Mouse (Mus musculus): Measurements from ENCODE around the gene Tnfaip2.

Gene Tnfaip2

DNA sequence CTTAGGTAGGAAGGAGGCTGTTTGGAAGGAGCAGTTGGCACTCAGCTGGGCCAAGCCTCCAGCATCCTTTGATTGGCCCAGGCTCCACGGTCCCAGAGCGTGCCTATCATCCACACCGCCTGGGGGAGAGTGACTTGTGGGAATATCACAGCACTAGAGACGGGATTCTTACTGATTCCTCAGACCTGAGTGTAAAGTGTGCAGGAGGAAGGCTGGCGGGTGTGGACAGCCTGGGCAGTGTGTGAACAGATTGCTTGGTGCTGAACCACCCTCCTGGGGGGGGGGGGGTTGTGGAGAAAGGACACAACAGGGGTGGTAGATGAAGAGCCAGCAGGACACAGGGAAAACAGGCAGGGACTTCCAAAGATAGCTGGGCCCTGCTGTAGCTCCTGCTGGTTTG lies 4.5 kb downstream of the Tnfaip2 start:
- DNase-seq = no peak

DNA sequence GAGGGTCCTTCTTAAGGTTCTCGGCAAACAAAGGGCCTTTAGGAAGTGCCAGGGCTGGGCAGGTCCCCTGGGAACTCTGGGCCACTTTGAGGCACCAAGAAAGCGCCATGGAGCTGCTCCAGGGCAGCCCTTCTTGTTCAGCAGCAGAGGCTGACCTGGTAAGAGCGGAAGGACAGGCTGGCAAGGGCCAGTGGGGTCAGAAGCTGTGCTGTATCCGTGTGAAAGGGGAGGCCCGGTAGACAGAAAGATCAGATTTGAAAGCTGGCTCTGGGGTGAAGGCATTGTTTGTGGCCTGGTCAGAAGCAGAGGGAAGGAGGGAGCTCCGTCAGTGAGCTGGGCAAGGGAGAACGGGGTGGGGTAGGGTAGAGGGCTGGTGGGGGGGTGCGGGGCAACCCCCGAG lies 5.1 kb downstream of the Tnfaip2 start:
- no peak for DNase-seq

DNA sequence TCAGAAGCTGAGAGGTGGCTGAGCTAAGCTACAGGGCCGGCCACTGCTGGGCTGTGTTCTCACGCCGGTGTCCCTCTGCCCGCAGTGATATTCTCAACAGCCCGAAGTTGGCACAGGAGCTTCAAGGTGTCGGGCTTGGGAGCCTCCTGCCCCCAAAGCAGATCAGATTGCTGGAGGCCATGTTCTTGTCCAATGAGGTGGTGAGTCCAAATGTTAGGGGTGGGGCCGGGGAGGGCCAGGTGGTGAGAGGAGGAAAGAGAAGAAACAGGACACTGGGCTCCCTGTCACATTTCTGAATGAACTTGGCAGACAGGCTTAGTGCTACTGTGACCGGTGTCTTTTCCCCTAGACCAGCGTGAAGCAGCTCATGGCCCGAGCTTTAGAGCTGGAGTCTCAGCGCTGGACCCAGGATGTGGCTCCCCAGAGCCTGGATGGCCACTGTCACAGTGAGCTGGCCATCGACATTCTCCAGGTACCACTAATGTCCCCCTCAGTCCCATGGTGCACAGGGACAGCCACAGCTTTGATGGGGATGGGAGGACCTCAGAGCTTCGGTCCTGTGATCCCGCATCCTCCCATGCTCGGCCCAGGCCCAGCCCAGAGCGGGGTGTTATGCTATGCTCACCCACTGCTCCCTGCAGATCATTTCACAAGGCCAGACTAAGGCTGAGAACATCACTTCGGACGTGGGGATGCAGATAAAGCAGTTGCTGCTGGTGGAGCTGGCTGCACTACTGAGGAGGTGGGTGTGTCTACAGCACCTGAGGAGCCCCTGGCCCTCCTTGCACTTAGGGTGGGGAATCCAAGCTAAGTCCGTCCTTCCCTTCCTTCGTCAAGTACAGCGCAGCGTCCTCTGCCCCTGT lies 5.9 kb downstream of the Tnfaip2 start:
- DNase-seq = no peak

DNA sequence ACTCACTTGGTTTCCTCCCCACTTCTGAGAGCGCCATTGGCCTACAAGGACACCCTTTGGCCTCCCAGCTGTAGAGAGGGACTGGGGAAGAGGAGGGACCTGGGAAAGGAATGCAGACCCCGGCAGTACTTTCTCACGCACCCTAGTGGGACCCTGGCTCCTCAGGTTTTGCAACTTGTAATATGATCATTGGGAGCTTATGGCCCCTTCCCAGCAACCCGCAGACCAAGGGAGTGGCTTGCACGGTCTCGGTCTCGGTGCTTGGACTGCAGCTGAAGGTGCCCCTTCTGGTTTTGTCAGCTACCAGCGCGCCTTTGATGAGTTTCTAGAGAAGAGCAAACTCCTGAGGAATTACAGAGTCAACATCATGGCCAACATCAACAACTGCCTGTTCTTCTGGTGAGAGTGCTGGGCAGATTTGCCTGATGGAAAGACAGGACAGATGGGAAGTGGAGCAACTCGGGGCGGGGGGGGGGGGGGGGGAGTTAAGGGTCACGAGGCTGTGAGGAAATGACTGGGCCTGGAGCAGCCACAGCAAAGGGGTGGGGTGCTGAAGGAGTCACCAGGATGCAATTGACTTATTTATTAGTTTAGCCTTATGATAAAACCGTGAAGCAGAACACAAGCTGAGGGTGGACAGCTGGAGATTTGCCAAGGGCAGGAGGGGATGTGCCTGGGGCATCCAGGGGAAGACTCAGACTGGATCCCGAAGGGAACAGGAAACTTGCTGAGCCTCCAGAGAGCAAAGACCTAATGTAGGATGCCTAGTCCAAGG lies 6.8 kb downstream of the Tnfaip2 start:
- DNase-seq = no peak

DNA sequence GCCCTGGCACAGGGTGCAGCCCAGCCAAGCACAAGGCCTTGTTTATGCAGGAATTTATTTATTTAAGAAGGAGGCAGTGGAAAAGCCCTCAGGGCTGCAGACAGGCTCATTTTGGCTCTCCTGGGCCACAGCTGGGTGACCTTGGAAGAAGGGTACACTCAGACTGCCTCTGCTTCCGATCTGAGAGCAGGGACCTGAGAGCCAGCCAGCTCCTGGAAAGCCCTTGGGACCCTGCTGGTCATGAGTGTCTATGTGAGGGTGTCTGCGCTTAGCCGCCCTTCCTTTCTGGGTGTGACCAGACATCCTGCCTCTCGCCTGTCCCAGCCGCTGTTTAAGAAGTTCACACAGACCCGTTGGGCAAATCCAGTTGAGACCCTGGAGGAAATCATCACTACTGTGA lies 8.1 kb downstream of the Tnfaip2 start:
- no peak for DNase-seq

DNA sequence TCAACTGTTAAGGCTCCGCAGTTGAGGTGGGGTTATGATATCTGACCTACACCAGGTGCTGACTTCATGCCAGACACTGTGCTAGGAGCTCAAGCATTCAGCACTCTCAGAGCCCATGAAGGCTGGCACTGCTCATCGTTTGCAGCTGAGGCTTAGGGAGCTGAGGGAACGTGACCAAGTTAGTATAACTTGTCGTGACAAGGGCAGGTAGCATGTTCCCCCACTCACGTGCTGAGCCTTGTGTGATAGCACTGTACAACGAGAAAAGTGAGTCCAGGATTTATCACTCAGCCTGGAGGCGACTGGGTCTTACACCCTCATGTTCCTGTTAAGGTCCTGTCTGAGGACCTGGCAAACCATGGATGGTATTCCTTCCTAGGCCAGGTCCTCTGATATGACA lies 9.3 kb downstream of the Tnfaip2 start:
- DNase-seq = no peak

DNA sequence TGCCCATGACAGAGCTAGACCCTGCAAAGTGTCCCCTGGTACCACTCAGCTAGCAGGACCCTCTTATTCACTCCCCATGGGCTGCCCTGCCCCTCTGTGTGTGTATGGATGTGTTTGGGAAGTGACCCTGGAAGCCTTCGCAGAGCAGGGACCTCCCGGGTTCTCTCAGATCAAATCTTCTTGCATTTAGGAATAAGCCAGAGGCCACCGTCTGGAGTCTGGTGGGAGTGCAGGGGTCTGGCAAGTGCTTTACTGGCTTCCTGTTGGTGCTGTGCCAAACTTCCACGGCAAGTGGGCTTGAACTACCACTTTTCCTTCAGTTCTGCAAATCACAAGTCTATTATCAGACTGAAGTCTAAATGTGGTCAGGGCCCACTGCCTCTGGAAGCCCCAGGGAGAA lies 11.8 kb downstream of the Tnfaip2 start:
- DNase-seq = no peak

DNA sequence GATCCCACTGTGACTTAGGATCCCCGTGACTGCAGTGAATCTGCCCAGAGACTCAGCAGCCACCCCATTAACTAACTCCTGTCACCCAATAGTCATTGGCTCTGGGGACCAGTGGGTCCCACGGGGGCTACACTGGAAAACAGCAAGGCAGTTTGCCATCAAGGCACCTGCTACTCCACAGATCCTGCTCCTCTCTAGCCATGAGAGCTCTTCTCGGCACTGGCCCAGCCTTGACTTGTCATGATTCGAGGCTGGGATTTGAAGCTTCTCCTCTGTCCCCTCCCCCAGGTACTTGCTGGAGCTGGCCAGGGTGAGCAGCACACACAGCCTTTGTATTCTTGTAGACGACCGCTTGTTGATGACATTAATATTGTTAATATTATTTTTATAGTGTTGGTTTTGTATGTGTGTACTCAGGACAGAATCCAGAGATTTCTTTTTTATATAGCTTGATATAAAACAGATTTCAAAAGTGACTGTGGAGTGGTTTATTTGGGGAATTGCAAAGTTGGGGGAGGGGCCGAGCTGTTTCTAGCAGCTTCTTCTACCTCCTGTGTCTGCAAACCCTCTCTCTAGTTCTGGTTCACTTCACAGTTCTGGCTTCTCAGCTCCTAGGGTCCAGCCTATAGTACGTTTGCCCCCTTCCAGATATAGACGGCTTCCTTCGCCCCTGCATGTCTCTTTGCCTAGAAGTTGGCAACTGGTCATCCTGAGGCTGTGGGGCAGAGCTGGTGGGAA lies 12.4 kb downstream of the Tnfaip2 start:
- DNase-seq = no peak

DNA sequence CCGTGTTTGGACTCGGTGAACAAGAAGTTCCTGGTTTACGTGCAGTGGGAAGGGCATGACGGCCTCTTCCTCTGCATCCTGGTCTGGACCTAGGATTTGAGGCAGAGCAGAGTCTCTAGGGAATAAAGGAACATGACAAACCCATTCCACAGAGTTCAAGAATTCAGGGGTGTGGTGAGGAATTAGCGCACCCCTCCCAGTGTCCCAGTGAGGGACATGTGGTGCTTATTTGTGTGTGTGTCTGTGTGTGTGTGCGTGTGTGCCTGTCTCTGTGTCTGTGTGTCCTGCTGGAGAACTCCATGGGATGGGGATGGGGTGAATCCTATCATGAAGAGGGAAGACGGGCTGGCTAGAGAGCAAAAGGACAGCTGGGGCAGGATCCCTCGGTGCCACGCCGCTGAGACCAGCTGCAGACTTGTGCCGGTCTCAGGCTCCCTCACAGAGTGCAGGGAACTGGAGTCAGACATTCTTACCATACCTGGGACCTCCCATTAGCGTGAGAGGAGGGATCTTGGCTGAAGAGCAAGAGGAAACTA lies 13.1 kb downstream of the Tnfaip2 start:
- no peak for DNase-seq

DNA sequence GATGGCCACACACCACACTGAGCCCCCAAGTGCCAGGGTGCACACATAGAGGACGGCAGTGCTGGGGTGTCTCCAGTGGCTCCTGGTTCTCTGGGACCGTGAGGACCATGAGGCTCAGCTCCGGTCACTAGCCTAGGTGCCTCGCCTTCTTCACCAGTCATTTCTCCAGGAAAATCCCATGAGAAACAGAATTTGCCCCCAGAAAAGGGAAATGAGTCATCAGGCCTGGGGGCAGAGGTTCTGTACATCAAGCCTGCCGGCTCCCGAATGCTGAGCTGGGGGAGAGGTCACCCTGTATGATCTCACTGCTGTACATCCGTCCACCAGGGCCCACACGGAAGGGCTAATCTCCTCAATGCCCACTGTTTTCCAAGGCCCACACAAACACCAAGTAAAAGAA lies 13.6 kb downstream of the Tnfaip2 start:
- no peak for DNase-seq

DNA sequence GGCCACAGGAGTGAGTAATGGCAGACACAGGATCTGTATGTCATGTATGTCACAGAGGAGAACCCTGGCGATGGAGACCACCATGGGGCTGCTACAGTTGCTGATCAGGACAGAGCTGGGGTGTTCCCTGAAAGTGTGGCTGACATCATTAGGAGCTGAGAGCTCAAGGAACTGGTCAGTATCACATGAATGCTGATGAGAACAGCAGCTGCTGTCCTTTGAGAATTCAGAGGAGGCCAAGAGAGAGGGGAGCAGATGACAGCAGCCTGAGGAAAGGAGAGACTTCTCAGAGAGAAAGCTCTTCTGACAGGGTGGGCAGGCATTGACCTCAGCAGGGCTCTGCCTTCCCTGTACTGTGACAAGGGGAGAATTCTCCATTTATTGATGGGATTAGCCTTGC lies 15.5 kb downstream of the Tnfaip2 start:
- DNase-seq = no peak

DNA sequence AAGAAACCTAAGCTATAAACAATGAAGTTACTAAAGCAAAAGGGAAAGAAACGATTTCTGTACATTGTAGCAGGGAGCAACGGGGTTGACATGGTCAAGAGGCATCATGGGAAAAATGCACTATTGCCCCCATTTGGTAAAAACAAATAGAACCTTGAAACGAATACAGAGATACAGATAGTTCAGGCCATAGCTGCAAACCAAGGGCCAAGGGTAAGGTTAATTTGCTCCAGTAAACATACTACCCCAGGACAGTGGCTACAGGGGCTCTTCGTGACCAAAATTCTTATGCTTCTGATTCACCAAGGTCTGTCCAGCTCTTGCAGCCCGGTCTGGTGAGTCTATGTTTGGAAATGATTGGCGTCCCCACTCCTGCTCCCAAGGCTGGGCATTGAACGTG lies 21.3 kb downstream of the Tnfaip2 start:
- DNase-seq = no peak

DNA sequence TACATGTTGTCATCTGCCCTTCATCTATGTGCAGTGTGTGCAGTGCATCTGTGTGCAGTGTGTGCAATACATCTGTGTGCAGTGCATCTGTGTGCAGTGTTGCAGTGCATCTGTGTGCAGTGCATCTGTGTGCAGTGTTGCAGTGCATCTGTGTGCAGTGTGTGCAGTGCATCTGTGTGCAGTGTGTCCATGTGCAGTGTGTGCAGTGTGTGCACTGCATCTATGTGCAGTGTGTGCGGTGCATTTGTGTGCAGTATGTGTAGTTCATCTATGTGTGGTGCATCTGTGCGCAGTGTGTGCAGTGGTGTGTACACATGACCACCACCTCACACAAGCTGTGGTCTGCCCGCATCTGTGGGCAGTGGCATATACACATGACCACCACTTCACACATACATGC lies 24.1 kb downstream of the Tnfaip2 start:
- DNase-seq = no peak

DNA sequence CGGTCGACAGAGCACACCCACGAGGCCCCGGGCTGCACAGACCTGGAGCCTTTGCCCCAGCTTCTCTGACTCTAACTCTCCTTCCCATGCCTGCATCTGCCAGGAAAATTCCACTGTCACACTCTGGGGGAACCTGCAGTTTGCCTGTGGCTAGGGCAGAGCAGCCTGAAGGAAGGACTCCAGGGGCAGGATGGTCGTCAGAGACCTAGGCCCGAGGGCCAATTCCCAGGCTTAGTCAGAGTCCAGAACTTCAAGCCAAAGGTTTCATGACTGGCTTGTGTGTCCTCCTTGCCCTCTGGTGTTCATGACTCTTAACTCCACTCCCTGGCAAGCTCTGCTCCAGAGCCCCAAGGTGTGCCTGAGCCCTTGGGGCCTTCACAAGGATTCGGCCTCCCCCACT lies 25.9 kb downstream of the Tnfaip2 start:
- no peak for DNase-seq

DNA sequence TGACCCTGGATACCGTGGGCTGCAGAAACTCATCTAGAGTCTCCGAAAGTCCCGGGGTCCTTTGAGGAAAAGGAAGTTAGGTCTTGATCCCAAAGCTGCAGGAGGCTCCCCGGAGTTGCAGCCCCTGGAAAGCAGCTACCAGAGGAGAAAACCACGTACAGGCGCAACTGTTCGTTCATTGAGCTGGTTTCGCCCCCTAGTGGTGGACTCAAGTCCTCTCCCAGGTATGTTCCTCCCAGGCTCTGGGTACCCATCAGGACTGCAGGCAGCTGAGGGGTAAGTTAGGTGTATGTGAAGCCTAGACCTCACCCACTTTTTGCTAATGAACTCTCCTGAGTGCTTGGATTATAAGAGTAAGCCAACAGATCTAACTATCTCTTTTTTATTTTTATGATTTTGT lies 27.2 kb downstream of the Tnfaip2 start:
- DNase-seq = peak; percentile 12 to 15

DNA sequence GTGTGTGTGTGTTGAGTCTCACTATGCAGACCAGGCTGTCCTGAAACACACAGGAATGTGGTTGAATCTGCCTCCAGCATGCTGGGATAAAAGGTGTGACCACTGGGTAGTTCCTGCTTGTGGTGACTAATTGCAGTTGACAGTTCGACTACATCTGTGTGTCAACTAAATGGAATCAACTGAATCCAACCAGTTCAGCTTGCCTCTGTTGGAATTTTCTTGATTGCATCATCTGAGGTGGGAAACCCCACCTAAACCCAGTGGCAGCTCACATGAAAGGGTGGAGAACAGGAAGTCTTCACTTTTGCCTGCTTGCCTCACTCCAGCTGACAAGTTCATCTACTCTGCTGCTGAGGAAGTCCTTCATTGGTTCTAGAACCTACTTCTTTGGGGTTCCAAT lies 28.9 kb downstream of the Tnfaip2 start:
- DNase-seq = no peak

DNA sequence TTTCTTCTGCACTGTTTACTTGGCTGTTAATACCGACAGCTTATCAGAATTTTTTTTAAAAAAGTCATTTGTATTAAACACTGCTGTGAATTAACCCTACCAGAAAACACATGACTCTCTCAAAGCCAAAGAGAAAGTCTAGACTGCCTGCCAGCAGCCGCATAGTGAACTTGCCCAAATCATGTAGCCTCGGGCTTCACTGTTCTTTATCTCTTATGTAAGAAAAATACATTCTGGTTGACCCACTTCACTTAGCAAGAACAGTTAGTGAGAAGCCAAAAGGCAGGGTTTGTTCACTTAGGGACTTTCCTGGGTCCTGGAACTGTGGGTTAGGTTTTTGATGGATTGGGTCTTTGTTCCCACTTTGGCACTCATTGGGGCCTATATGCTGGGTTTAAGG lies 29.5 kb downstream of the Tnfaip2 start:
- no peak for DNase-seq

DNA sequence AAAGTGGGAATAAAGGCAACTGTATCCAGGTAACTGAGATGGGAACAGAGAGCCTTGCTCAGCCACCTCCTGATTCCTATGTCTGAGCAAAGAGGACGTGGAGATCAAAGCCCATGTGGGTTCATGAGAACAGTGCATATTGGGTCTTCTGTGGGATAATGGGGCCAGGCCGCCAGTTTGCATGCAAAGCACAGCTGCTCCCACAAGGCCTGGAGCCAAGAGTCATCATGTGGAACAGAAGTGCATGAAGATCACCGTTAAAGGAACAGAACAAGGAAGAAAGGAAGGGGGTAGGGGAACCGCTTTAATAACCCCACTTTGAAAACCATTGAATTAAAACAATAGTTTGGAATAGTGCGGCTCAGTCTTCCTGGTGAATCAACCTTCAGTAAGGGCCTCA lies 30.6 kb downstream of the Tnfaip2 start:
- no peak for DNase-seq

DNA sequence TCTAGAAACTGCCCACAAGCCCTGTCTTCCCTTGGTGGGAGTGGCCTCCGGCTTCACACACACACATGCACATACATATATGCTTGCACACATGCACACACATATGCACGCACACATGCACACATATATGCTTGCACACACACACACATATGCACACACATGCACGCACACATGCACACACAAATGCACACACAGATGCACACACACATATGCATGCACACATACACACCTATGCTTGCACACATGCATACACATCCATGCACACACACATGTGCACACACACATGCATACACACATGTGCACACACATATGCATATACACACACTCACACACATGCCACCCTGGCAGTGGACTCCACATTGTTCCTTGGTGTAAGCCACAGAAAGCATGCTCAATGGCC lies 32.1 kb downstream of the Tnfaip2 start:
- DNase-seq = no peak

DNA sequence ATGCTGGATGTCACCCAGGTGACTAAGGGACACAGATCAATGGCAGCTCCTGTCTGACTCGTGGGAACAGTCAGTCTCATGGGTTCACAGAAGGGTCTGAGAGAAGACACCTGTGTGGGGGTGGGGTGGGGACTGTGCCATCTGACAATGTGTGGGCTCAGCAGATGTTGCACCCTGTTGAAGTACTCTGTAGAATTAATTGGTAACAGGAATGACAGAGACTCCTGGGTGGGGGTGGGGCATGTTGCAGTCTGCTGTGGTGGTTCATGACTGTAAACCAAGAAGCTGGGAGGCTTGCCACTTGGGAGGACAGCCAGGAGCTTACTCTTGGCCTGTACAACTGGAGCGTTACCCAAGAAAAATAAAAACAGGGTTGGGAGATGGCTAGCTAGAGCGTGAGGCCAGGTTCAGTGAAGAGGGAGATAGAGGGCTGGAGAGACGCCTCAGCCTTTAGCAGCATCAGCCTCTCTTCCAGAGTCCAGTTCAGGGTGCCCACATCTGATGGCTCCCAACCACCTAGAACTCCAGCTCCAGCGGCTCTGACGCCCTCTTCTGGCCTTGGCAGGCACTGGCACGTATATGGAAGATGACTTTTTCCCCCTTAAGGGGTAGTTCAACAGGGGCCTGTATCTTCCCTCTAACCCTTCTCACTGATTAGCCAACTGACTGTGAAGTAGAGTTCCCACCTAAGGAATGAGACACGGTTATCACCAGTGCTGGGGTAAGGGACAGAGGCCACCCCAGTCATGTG lies 32.8 kb downstream of the Tnfaip2 start:
- DNase-seq = peak; percentile 22 to 46

DNA sequence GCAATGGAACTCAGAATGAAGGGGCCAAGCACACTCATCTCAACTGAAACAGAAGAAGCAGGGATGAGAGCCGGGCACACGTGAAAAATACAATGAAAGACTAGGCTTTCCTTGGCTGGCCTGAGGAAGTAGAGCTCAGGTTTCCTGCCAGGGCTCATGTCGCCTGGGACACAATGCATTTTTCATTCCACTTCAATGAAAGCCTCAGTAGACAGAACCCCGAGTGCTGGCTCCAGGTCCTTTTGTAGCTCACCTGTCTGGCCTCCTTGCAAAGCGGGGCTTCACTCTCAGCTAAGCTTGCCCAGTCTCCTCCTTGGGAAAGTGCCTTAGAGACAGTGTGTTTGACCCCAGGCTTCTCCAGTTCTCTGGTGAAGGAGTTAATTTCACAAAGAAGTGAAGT lies 36.7 kb downstream of the Tnfaip2 start:
- DNase-seq = no peak

DNA sequence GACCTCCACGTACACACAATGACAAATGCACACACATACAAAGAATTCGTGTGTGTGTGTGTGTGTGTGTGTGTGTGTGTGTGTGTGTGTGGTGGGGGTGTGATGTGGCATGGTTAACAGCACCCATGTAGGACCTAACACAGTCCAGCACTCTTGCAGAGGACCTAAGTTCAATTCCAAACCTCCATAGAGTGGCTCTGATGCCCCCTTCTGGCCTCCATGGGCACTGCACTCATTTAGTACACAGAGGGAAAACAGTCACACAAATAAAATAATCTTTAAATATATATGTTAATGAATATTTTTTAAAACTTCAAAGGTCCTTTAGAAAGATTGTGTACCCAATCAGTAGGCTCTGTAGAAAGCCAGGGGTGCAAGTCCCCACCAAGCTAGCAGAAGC lies 37.6 kb downstream of the Tnfaip2 start:
- no peak for DNase-seq

All from thymus, adult 18-20 months (tissue).